Mouse (Mus musculus) fibroblast of lung, adult 2 months (primary cell): ENCODE data around the gene Colq.
"Not testable (repeated sequence)": the region's sequence is repeated elsewhere in the genome, so short reads cannot be mapped to it uniquely, and the experiment has no call there.

Experiments used
- DNase-seq: peaks from one replicate; pipeline ENCODE4 v3.0.0-alpha.2; 2011; ENCODE audit warnings: low read depth

Colq gene

GRCm38 (mm10) chr14:31591243-31591642, at the start of gene Colq:
Colq (minus strand) TSS chr14:31591343.
- no peak for DNase-seq

- no peak for DNase-seq
Observed at GRCm38 (mm10) chr14:31640346-31640889, 49.3 kb upstream of the Colq start, which contains the start of gene Gm49387. Gm49387 (minus strand) TSS chr14:31640878.

- no peak for DNase-seq
Observed at GRCm38 (mm10) chr14:31630677-31631076, 39.5 kb upstream of the Colq start.

GRCm38 (mm10) chr14:31622748-31623147, 31.6 kb upstream of the Colq start:
- DNase-seq = no peak

GRCm38 (mm10) chr14:31620591-31621223, 29.6 kb upstream of the Colq start:
- no peak for DNase-seq

- DNase-seq = no peak
Observed at GRCm38 (mm10) chr14:31617997-31618396, 26.9 kb upstream of the Colq start.

- DNase-seq = no peak
Observed at GRCm38 (mm10) chr14:31617204-31617603, 26.1 kb upstream of the Colq start.

- DNase-seq = peak; percentile 13
Observed at GRCm38 (mm10) chr14:31613671-31614070, 22.5 kb upstream of the Colq start.

- DNase-seq = no peak
Observed at GRCm38 (mm10) chr14:31611986-31612385, 20.8 kb upstream of the Colq start.

- DNase-seq = no peak
Observed at GRCm38 (mm10) chr14:31605514-31605913, 14.4 kb upstream of the Colq start.

GRCm38 (mm10) chr14:31604916-31605315, 13.8 kb upstream of the Colq start:
- peak; percentile 21 for DNase-seq

GRCm38 (mm10) chr14:31602616-31602979, 11.5 kb upstream of the Colq start:
- not testable (repeated sequence) for DNase-seq

GRCm38 (mm10) chr14:31601908-31602615, 10.9 kb upstream of the Colq start:
- no peak for DNase-seq

GRCm38 (mm10) chr14:31597446-31597845, 6.3 kb upstream of the Colq start:
- DNase-seq = no peak

- no peak for DNase-seq
Observed at GRCm38 (mm10) chr14:31596408-31596807, 5.3 kb upstream of the Colq start.

- DNase-seq = no peak
Observed at GRCm38 (mm10) chr14:31594693-31595092, 3.5 kb upstream of the Colq start.

- DNase-seq = no peak
Observed at GRCm38 (mm10) chr14:31593036-31593435, 1.9 kb upstream of the Colq start.

GRCm38 (mm10) chr14:31586451-31586850, 4.7 kb downstream of the Colq start:
- no peak for DNase-seq

GRCm38 (mm10) chr14:31583082-31583481, 8.1 kb downstream of the Colq start:
- no peak for DNase-seq

GRCm38 (mm10) chr14:31577966-31578735, 13.0 kb downstream of the Colq start:
- DNase-seq = no peak

- DNase-seq = no peak
Observed at GRCm38 (mm10) chr14:31576846-31577697, 14.1 kb downstream of the Colq start.

- DNase-seq = no peak
Observed at GRCm38 (mm10) chr14:31575866-31576265, 15.3 kb downstream of the Colq start.
